Comparison of ENCODE assay signal across 8 mouse cellular contexts in the genomic region with DNA sequence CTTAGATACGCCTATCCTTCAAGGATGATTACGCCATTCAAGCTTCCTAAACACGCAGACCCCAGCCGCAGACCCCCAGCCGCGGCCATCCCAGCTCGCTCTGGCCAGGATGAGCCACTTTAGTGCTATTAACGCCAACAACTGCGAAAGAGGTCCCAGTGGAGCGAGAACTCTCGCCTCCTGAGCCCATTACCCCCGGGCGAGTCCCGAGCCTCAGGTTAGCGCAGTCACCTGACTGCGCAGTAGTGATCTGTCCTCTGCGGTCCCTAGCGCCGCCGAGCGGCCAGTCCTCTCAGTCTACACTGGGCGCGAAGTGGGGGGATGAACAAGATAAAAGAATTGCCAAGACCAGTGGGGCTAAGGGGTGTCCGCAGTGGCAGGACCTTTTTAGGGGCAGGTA. TPM values are rescaled to one million over a fixed set of nuclear protein-coding genes. Genes with fewer than 3 reads are reported as not detected.
DNase-seq lines count a peak whose midpoint lies in the region; ATAC-seq and TF ChIP-seq lines count a peak whose summit lies in the region.

No protein-coding gene starts in this region.

- H3K9me3 ChIP-seq in heart, embryonic 16.5 days (replicated peaks; ENCODE audit: control insufficient read depth, low read length) = no peaks in the 10 kb centered on the region
- H3K9me3 ChIP-seq in neural tube, embryonic 12.5 days = no peaks in the 10 kb centered on the region

- no peaks in the 10 kb centered on the region for H3K27me3 ChIP-seq in heart, embryonic 16.5 days (ENCODE audit: control insufficient read depth, insufficient read depth, low read length)
- peaks cover 5% of the 10 kb centered on the region; the same call in 1 of the 2 replicates for H3K27me3 ChIP-seq in neural tube, embryonic 12.5 days (replicated peaks)
- H3K27me3 ChIP-seq in testis, adult 2 months (ENCODE audit: control insufficient read depth, insufficient read depth, low read length) = no peaks in the 10 kb centered on the region

- no peak overlapping the region for H3K27ac ChIP-seq in heart, embryonic 16.5 days (ENCODE audit: low read length)
- H3K27ac ChIP-seq in neural tube, embryonic 12.5 days = no peak overlapping the region
- no peak overlapping the region for H3K27ac ChIP-seq in testis, adult 2 months (ENCODE audit: control insufficient read depth, insufficient read depth, low read depth, low read length)

- H3K4me3 ChIP-seq in heart, embryonic 16.5 days (ENCODE audit: low read length) = peak overlapping the region; percentile 53
- peak overlapping the region; percentile 28 for H3K4me3 ChIP-seq in neural tube, embryonic 12.5 days
- H3K4me3 ChIP-seq in testis, adult 2 months (ENCODE audit: control insufficient read depth, low read depth, low read length) = peak overlapping the region; percentile 46

- peak; percentile 27; the same call in 1 of the 2 replicates for TF ChIP-seq CTCF in testis, adult 2 months (IDR thresholded peaks at IDR 0.05; ENCODE audit: control insufficient read depth, insufficient read depth, insufficient replicate concordance, low read depth, low read length)

- H3K36me3 ChIP-seq in heart, embryonic 16.5 days (ENCODE audit: control insufficient read depth, insufficient read depth) = peaks cover 6% of the 10 kb centered on the region
- H3K36me3 ChIP-seq in neural tube, embryonic 12.5 days = peaks cover 10% of the 10 kb centered on the region
- no peaks in the 10 kb centered on the region for H3K36me3 ChIP-seq in testis, adult 2 months (ENCODE audit: control insufficient read depth, insufficient read depth, low read length)

- ATAC-seq in erythroid progenitor cell, adult 5-6 weeks (replicated peaks; ENCODE audit: low FRiP score, poor library complexity, severe bottlenecking) = peak; percentile 74
- peak; percentile 39; the same call in 1 of the 2 replicates for ATAC-seq in heart, embryonic 16.5 days (replicated peaks; ENCODE audit: extremely low read depth, insufficient read depth, low FRiP score)
- 0 out of 2 replicates have a peak, but pooled peaks have one; percentile 35 for ATAC-seq in neural tube, embryonic 12.5 days (ENCODE audit: low FRiP score, low read depth)

- WGBS in heart, embryonic 16.5 days = 2% methylated on average over 24 of the region's 24 CpGs
- under 1% methylated on average over 24 of the region's 24 CpGs for WGBS in neural tube, embryonic 12.5 days

- peak; percentile 72 for DNase-seq in CD4-positive, CD25-positive, alpha-beta regulatory T cell, adult 2 months (ENCODE audit: low read depth, low spot score)
- peak; percentile 65 for DNase-seq in c-Kit-positive CD71-negative TER-119-negative erythroid progenitor cells, embryonic 14.5 days (ENCODE audit: low read depth)
- DNase-seq in kidney, postnatal 14 days = peak; percentile 81
- DNase-seq in lung, adult 18-20 months = peak; percentile 82 to 86

- TF ChIP-seq POLR2A in testis, adult 2 months (IDR thresholded peaks at IDR 0.05; ENCODE audit: control insufficient read depth, low read depth, low read length) = no peak

- H3K9ac ChIP-seq in heart, embryonic 16.5 days (ENCODE audit: low read length) = peak overlapping the region; percentile 64
- H3K9ac ChIP-seq in neural tube, embryonic 12.5 days = 0 out of 2 replicates have a peak overlapping the region, but pooled peaks have one; percentile 13

- peaks cover 13% of the 10 kb centered on the region for H3K4me1 ChIP-seq in heart, embryonic 16.5 days (ENCODE audit: control insufficient read depth, insufficient read depth, low read length)
- H3K4me1 ChIP-seq in neural tube, embryonic 12.5 days = peaks cover 16% of the 10 kb centered on the region
- H3K4me1 ChIP-seq in testis, adult 2 months (ENCODE audit: control insufficient read depth, insufficient read depth, low read length) = peaks cover 22% of the 10 kb centered on the region

- peak overlapping the region; percentile 86 for H3K4me2 ChIP-seq in heart, embryonic 16.5 days (ENCODE audit: low read depth, low read length)
- peak overlapping the region; percentile 64 for H3K4me2 ChIP-seq in neural tube, embryonic 12.5 days (replicated peaks)

RNA-seq across cellular contexts. Expression of a gene that starts 8.3 kb away (rescaled TPM):
- total RNA-seq in erythroid progenitor cell, adult 5-6 weeks (2015; ENCODE audit: low replicate concordance) = not detected in 2 replicates
- not detected in 2 replicates for total RNA-seq in erythroid progenitor cell, adult 5-6 weeks (2017; ENCODE audit: low replicate concordance)
- 2.4 and 2.7 TPM in 2 replicates for polyA plus RNA-seq in heart, embryonic 16.5 days (2015; fragmentation: Nextera tagmentation; extraction: Ambion mirVana)
- 35.4 and 41.1 TPM in 2 replicates for polyA plus RNA-seq in neural tube, embryonic 12.5 days (2016; fragmentation: Nextera tagmentation; extraction: Ambion mirVana)
- polyA plus RNA-seq in testis, adult 2 months (2012; rRNA removed) = 36.3 and 39.4 TPM in 2 replicates

RNA-seq across cellular contexts. Expression of a gene that starts 9.3 kb away (rescaled TPM):
- total RNA-seq in erythroid progenitor cell, adult 5-6 weeks (2015; ENCODE audit: low replicate concordance) = 65.4 and 90.1 TPM in 2 replicates
- 77.5 and 131 TPM in 2 replicates for total RNA-seq in erythroid progenitor cell, adult 5-6 weeks (2017; ENCODE audit: low replicate concordance)
- 36.7 and 38.4 TPM in 2 replicates for polyA plus RNA-seq in heart, embryonic 16.5 days (2015; fragmentation: Nextera tagmentation; extraction: Ambion mirVana)
- polyA plus RNA-seq in neural tube, embryonic 12.5 days (2016; fragmentation: Nextera tagmentation; extraction: Ambion mirVana) = 55.8 and 57.6 TPM in 2 replicates
- polyA plus RNA-seq in testis, adult 2 months (2012; rRNA removed) = 255 and 278 TPM in 2 replicates

RNA-seq across cellular contexts. Expression of a gene that starts 20.3 kb away (rescaled TPM):
- total RNA-seq in erythroid progenitor cell, adult 5-6 weeks (2015; ENCODE audit: low replicate concordance) = 5.8 and 7.5 TPM in 2 replicates
- total RNA-seq in erythroid progenitor cell, adult 5-6 weeks (2017; ENCODE audit: low replicate concordance) = 3.7 and 7.2 TPM in 2 replicates
- polyA plus RNA-seq in heart, embryonic 16.5 days (2015; fragmentation: Nextera tagmentation; extraction: Ambion mirVana) = 46.3 and 46.5 TPM in 2 replicates
- polyA plus RNA-seq in neural tube, embryonic 12.5 days (2016; fragmentation: Nextera tagmentation; extraction: Ambion mirVana) = 86.4 and 87.9 TPM in 2 replicates
- 92.9 and 102 TPM in 2 replicates for polyA plus RNA-seq in testis, adult 2 months (2012; rRNA removed)

RNA-seq across cellular contexts. Expression of a gene that starts 26.6 kb away (rescaled TPM):
- 1,234 and 1,375 TPM in 2 replicates for total RNA-seq in erythroid progenitor cell, adult 5-6 weeks (2015; ENCODE audit: low replicate concordance)
- total RNA-seq in erythroid progenitor cell, adult 5-6 weeks (2017; ENCODE audit: low replicate concordance) = 165 and 167 TPM in 2 replicates
- 1.9 and 2.5 TPM in 2 replicates for polyA plus RNA-seq in heart, embryonic 16.5 days (2015; fragmentation: Nextera tagmentation; extraction: Ambion mirVana)
- polyA plus RNA-seq in neural tube, embryonic 12.5 days (2016; fragmentation: Nextera tagmentation; extraction: Ambion mirVana) = 0.68 and 1.1 TPM in 2 replicates
- polyA plus RNA-seq in testis, adult 2 months (2012; rRNA removed) = 197 and 328 TPM in 2 replicates

RNA-seq across cellular contexts. Expression of a gene that starts 34.3 kb away (rescaled TPM):
- 0.42 and 0.72 TPM in 2 replicates for total RNA-seq in erythroid progenitor cell, adult 5-6 weeks (2015; ENCODE audit: low replicate concordance)
- 0.51 TPM in 1 of 2 replicates, not detected in the other for total RNA-seq in erythroid progenitor cell, adult 5-6 weeks (2017; ENCODE audit: low replicate concordance)
- polyA plus RNA-seq in heart, embryonic 16.5 days (2015; fragmentation: Nextera tagmentation; extraction: Ambion mirVana) = 44.2 and 50.7 TPM in 2 replicates
- polyA plus RNA-seq in neural tube, embryonic 12.5 days (2016; fragmentation: Nextera tagmentation; extraction: Ambion mirVana) = 35.8 and 40.5 TPM in 2 replicates
- 7.5 and 7.6 TPM in 2 replicates for polyA plus RNA-seq in testis, adult 2 months (2012; rRNA removed)
